Mouse (Mus musculus) left cerebral cortex, postnatal 10 days (tissue): Measurements from ENCODE around the gene Kcnq4. TPM values are rescaled to one million over a fixed set of nuclear protein-coding genes. Genes with fewer than 3 reads are reported as not detected.
A peak's percentile ranks its signal among the peaks of the same experiment; 100 is the strongest.

Experiments used
- DNase-seq, 2 experiments: peaks; one replicate each; pipeline ENCODE4 v3.0.0; 2021 to 2022; ENCODE audit warnings: low spot score in 2 of 2, mixed read lengths in 1 of 2; ENCODE audit errors: extremely low spot score in 1 of 2
- intact Hi-C: fragments of 180-260 bp; cut with DNase I; formaldehyde crosslinking; loops from one replicate; pipeline ENCODE4 v1.15.1; 2025
- microRNA-seq: library from miRNA; unstranded; fragments of <30 nt; microRNA quantifications from one replicate; pipeline ENCODE4 v1.2.0, GENCODE M21; 2022
- total RNA-seq, 2 experiments: library from RNA; stranded (reverse); gene quantifications; 2 replicates each; pipeline ENCODE4 v1.2.3; 2021

Kcnq4 gene
- total RNA-seq, 2 experiments from 2014 or later, result 11.4 to 12.6 TPM

- intact Hi-C loops, result no loop called here
- peak in 1 of 2 experiments; percentile 63 for DNase-seq
These were observed 98.8 kb downstream of the Kcnq4 start for GRCm38 (mm10) chr4:120649369-120650207.

Small RNA genes within 50 kb of the gene (microRNA-seq; reads per million reads assigned to microRNA genes)
- gene Mir30c-1, result 121 reads per million, percentile 58 among the genes with 10 or more reads in this experiment
- not detected for gene Mir30e
- gene Mir30f, result not detected

Other genes with a start within 250 kb of the Kcnq4 start
- under 1 TPM in 1 of 2 experiments, not detected in 1; 0.39 TPM for gene Slfnl1, start 216.4 kb downstream of the Kcnq4 start, total RNA-seq
- 10 to 100 TPM; 62.2 to 62.5 TPM for gene Ctps, start 178.3 kb downstream of the Kcnq4 start, total RNA-seq
- gene Gm8439, start 159.9 kb downstream of the Kcnq4 start, total RNA-seq, result not detected
- 1 to 10 TPM; 7.0 to 9.0 TPM for gene Cited4, start 82.0 kb downstream of the Kcnq4 start, total RNA-seq
- gene Nfyc, start 83.0 kb upstream of the Kcnq4 start, total RNA-seq, result 10 to 100 TPM; 43.8 to 47.9 TPM
- 10 to 100 TPM; 38.9 to 41.0 TPM for gene Rims3, start 106.2 kb upstream of the Kcnq4 start, total RNA-seq
- gene Exo5, start 176.4 kb upstream of the Kcnq4 start, total RNA-seq, result 10 to 100 TPM; 11.3 to 11.5 TPM
- gene Zfp69, start 203.1 kb upstream of the Kcnq4 start, total RNA-seq, result 1 to 10 TPM; 2.6 to 2.7 TPM